Mouse (Mus musculus): ENCODE measurements around the gene Abcg4. TPM values are rescaled to one million over a fixed set of nuclear protein-coding genes. Genes with fewer than 3 reads are reported as not detected.

The Abcg4 gene
- total RNA-seq, 2 experiments from 2014 or later: 0.32 to 0.59 TPM

GRCm38 (mm10) chr9:44286256-44286850, 2.1 kb downstream of the Abcg4 start:
- DNase-seq (ENCODE audit: low spot score): no peak

- DNase-seq (ENCODE audit: low spot score): no peak
Observed at GRCm38 (mm10) chr9:44283183-44283582, 5.2 kb downstream of the Abcg4 start.

- no peak for DNase-seq (ENCODE audit: low spot score)
Observed at GRCm38 (mm10) chr9:44269973-44270372, 18.4 kb downstream of the Abcg4 start.

- DNase-seq (ENCODE audit: low spot score): peak; percentile 33
Observed at GRCm38 (mm10) chr9:44269077-44269476, 19.3 kb downstream of the Abcg4 start.

- DNase-seq (ENCODE audit: low spot score): no peak
Observed at GRCm38 (mm10) chr9:44268432-44268831, 20.0 kb downstream of the Abcg4 start, which contains the start of gene Nlrx1. Gene Nlrx1, minus strand, starts transcription at chr9:44268599.

DNA sequence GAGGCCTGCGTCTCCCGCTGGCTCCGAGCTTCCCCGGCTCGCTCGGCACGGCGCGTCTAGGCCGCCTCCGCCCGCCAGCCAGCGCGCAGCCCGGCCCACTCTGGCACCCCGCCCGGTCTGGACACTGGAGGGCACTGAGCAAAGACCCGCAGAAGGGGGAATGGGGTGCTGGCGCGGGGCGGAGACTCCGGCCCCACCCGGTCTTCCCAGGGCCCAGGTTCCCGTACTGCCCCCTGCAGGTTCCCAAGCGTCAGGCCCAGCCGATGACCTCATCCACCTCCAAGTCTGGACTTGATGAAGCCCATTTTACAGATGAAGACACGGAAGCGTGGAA, 20.4 kb downstream of the Abcg4 start:
- DNase-seq (ENCODE audit: low spot score): peak; percentile 87

GRCm38 (mm10) chr9:44267319-44268026, 20.9 kb downstream of the Abcg4 start:
- DNase-seq (ENCODE audit: low spot score): peak; percentile 28

- no peak for DNase-seq (ENCODE audit: low spot score)
Observed at GRCm38 (mm10) chr9:44266478-44267226, 21.8 kb downstream of the Abcg4 start.

DNA sequence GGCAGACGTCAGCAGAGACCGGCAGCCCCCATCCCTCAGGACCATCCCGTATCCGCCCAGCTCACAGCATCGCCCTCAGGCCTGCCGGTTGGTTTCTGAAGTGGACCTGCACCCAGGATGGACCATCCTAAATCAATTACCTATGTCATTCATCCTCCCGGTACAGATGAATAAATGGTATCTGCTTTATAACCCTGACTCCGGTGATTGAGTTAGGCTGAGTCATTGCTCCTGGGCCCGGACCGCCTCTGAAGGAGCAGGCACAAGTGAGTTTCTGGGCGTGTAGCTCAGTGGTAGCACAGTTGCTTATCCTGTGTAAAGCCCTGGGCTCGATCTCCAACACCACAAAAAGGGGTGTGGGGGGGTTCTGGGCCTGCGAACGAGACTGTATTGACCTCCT, 27.0 kb downstream of the Abcg4 start:
- DNase-seq (ENCODE audit: low spot score): no peak

DNA sequence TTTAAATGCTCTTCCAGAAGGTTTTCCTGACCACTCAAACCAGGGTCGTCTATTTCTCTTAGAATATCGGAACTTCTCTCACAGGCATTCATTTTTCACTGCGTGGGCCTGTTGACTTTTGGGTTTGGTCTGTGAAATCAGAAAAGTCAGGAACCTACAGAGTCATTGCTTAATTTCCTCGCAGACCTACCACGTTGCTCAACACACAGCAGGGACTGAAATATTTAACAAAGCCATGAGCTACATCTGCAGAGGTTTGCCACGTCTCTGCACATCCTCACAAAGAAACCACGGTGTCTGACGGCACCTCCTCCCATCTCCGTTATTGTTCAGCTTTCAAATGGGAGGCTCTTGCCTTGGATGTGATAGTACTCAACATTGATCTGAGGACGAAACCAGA, 29.4 kb downstream of the Abcg4 start:
- no peak for DNase-seq (ENCODE audit: low spot score)

DNA sequence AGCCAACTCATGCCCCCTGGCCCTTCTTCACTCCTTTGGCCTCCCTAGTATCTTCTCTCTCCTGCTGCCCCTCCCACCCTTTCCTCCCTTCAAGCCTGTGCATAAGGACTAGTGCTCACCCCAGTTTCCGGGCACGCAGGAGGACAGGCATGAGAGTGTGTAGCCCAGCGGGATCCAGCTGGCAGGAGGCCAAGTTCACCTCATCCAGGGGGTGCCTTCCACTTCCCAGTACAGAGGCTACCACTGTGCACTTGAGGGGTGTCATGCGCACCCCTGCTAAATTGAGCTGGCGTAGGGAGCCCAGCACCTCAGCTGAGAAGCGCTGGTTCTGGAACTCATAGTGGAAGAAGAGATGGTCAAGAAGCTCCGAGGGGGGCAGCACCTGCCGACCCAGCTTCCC, 32.2 kb downstream of the Abcg4 start:
- DNase-seq (ENCODE audit: low spot score): no peak

DNA sequence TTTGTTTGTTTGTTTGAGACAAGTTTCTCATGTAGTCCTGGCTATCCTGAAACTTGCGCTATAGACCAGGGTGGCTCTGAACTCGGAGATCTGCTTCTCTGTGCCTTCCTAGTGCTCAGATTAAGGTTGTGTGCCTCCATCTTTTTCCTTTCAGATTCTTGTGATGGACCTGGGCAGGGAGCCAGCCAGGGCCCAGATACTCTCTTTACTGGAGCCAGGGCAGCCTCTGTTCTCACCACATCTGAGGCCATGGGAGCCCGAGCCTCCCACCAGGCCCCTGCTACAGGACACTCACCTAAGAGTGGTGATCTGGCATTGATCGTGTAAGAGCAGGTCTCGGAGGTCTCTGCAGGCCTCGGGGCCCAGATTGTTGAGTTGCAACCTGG, 33.3 kb downstream of the Abcg4 start:
- no peak for DNase-seq (ENCODE audit: low spot score)

- DNase-seq (ENCODE audit: low spot score): no peak
Observed at GRCm38 (mm10) chr9:44254508-44255135, 33.8 kb downstream of the Abcg4 start.

- DNase-seq (ENCODE audit: low spot score): no peak
Observed at GRCm38 (mm10) chr9:44253441-44253840, 35.0 kb downstream of the Abcg4 start.

GRCm38 (mm10) chr9:44251314-44251713, 37.1 kb downstream of the Abcg4 start, which contains the start of gene Pdzd3:
Gene Pdzd3, minus strand, starts transcription at chr9:44251471.
- DNase-seq (ENCODE audit: low spot score): no peak

GRCm38 (mm10) chr9:44250445-44250844, 38.0 kb downstream of the Abcg4 start:
- DNase-seq (ENCODE audit: low spot score): no peak

GRCm38 (mm10) chr9:44249181-44250146, 39.0 kb downstream of the Abcg4 start:
- DNase-seq (ENCODE audit: low spot score): peak; percentile 67

- no peak for DNase-seq (ENCODE audit: low spot score)
Observed at GRCm38 (mm10) chr9:44247907-44248306, 40.5 kb downstream of the Abcg4 start.

GRCm38 (mm10) chr9:44243621-44244020, 44.8 kb downstream of the Abcg4 start:
- no peak for DNase-seq (ENCODE audit: low spot score)

DNA sequence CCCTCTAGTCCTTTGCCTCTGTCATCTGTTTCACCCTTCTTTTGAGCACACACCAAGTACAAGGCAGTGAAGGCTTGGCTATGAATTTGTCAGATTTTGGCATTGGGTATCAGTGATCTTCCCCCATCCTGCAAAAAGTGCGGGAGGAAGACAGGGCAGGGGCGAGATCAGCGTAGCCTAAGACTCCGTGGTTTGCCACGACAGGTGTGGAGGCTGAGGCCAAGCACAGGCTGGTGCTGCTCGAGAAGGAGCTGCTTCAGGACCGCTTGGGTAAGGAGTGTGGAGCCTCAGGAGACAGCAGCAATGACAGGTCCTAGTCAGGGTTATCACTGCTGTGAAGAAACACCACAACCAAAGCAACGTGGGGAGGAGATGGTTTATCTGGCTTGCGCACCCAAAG, 47.0 kb downstream of the Abcg4 start:
- no peak for DNase-seq (ENCODE audit: low spot score)

- no peak for DNase-seq (ENCODE audit: low spot score)
Observed at GRCm38 (mm10) chr9:44240911-44241310, 47.5 kb downstream of the Abcg4 start.
